Mouse (Mus musculus): ENCODE results near the gene Glipr1l3. TPM values are rescaled to one million over a fixed set of nuclear protein-coding genes. Genes with fewer than 3 reads are reported as not detected.
A peak's percentile ranks its signal among the peaks of the same experiment; 100 is the strongest.
"Not testable (repeated sequence)": the region's sequence is repeated elsewhere in the genome, so short reads cannot be mapped to it uniquely, and the experiment has no call there.

The Glipr1l3 gene
- total RNA-seq (2021): not detected

DNA sequence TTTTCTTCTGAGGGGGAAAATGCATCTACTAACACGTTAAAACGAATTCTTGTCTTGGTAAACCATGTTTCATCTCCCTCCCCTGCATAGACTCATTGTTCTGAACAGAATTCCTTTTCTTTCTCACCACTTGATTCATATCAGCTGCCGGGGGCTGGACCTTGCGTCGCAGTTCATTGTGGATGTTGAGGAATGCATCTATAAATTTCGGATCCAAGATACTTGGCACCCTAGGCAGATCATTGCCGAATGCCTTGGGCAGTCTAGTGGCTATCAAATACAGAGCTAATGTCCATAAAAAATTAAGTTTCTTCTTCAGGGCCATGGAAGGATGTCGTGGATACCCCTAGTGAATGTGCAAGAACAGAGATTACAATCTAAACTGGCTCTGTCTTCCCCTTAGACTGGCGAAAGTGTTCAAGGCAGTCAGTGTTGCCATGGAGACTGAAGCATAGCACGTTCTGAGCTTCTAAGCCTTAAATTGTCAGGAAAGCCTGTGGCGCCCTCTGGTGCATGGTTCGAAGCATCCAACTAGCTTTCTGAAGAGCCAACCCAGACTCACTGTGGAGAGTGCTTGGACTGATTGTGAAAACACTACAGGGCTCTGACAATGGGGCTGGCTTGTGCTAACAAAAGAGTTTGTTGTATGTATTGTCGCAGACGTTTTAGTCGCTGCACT lies at the start of gene Glipr1l3:
Gene Glipr1l3 (minus strand): TSS at position 446 of the 679 bp plus-strand sequence.
- peak; percentile 63 for DNase-seq

DNA sequence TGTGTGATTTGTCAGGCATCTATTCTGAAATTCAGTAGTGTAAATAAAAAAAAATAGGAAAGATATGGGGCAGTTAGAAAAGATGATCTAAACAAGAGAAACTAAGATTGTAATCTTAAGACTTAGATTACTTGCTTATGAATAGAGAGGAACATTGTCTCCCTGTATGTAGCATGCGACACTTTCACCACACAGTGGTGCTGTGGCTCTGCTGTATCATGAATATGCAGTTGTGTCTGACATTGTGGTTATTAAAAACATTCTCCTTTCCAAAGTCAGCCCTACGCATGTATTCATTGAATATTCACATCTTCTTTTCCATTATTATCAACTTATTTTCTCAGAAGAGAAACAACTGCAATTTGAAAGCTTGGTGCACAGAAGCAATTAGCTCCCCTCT lies 43.3 kb upstream of the Glipr1l3 start:
- DNase-seq: peak; percentile 8

- not testable (repeated sequence) for DNase-seq
Measured at GRCm38 (mm10) chr10:112193919-112194318, 33.8 kb upstream of the Glipr1l3 start.

GRCm38 (mm10) chr10:112177027-112177426 lies 16.9 kb upstream of the Glipr1l3 start:
- not testable (repeated sequence) for DNase-seq

DNA sequence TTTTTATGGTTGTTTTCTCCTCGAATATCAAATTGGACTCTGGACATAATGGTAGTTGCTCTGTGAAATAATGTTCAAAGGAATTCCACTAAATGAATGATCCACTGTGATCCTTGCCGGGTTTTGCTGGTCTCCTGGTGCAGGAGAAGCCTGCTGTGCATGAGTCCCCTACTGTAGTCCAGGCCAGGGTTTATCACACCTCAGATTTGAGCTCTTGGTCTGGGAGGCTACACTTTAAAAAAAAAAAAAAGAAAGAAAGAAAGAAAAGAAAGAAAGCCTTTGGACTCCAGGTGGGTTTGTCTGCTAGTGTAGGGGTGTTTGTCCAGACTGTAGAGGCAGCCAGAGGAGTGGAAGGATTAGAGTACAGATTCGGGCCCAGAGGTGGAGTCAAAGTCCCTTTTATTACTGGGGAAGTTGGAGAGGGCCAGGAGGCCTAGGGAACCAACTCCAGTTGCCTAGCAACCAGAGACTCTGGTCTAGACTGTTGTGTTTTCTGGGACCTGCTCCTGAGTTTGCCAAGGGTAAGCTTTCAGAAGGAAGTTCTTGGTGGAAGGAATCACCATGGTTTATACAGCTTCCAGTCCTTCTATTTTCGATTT lies 3.1 kb upstream of the Glipr1l3 start, which contains the start of gene Caps2:
Gene Caps2 (plus strand): TSS at position 454 of the 599 bp plus-strand sequence.
- no peak for DNase-seq

DNA sequence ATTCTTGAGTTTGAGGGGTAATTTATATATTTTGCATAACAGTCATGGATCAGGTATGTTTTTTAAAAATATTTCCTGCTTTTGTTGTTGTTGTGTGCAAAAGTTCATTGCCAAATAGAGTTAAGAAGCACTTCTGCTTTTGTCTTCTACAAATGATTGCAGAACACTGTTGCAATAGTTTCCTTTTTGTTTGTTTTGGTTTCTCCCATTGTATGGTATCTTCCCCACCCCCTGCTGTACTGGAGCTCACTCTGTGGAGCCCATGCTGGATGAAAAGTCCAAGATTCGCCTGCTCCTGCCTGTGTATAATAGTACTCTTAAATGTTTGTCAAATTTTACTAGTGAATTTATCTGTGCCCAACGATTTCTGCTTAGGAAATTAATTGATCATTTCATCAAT lies 20.3 kb downstream of the Glipr1l3 start:
- DNase-seq: no peak

- no peak for DNase-seq
Measured at GRCm38 (mm10) chr10:112138871-112139430, 21.2 kb downstream of the Glipr1l3 start.

DNA sequence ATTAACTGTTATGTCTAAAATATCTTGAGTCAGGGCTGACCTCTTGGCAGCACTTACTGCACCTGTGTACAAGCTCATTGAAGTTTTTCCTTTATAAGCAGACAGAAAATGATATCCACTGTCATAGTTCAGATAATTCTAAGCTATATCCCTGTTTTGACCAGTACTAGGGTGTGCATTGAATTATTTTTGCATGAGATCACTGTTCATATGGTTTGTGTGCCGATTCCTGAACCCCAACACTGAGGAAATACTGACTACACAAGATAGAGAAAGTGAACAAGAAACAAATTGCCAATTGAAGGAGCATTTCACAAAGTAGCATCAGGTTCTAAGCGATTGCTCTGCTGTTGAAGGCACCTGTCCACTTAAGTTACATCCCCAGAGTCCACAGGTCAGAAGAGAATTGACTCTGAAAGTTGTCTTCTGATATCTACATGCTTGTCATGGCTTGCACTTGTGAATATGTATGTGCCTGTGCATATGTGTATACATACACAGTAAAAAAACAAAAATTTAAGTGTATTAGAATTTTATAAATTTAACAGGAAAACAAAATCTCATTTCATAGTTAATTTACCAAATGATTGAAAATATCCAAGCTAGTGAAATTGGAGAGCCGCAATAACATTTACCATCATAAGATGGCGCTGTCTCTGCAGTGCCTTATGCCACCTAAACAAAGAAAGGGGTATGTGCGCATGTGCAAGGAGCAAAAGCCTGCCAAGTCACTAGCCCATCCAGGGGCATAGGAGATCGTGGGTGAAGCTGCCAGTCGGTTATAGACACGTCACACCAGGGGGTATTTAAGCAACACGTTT lies 21.9 kb downstream of the Glipr1l3 start:
- DNase-seq: peak; percentile 27

DNA sequence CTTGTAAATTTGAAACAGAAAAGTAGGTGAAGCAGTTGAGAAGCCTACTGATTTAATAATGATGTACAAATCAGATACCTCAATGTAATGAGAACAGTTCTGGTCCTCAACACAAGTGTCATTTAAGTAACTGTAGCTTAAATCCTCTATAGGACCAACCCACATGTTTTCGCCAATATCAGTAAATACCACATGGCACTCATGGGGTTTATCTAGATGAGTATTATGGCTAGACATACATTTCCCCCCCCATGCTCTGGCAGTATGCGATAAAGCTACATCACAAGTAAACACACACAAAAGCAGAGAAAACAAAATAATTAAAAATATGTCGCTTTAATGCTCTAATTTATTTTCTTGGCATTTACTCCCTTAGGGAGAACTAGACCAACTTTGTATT lies 27.9 kb downstream of the Glipr1l3 start:
- no peak for DNase-seq

GRCm38 (mm10) chr10:112127682-112128230 lies 32.4 kb downstream of the Glipr1l3 start:
- DNase-seq: not testable (repeated sequence)

- not testable (repeated sequence) for DNase-seq
Measured at GRCm38 (mm10) chr10:112125090-112125489, 35.0 kb downstream of the Glipr1l3 start.

DNA sequence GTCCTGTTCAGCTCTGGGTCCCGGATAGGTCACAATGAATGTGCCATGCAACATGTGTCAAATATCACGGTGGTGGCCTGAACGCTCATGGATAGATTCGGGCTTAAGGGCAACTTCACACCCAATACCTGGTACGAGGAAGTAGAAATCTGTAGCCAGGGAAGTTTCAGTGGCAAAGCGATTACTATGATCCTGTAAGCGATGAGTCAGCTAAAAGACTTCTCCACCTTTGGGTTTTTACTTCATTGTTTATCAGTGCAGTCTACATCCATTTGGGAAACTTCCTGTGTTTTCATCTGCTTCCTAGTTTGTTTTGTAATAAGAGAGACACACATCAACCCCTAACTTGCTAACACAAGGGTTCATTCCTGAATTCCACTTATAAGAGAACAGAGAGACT lies 49.7 kb downstream of the Glipr1l3 start:
- DNase-seq: no peak

DNA sequence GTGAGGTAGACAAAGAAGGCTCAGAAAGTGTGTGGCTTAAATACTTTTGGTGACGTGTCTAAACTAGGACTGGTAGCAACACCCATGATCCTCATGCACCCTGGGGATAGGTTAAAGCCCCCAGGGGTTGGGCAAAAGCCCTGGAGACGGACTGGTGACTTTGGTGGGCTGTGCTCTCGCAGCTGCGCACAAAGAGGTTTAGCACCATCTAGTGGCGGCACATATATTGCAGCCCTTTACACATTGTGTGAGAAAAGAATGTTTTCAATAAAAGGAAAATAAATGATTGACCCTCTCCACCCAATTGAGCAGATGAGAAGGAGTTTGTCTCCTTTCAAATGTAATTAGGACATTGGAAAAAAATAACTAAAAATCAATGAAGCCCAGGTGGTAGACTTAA lies 54.3 kb downstream of the Glipr1l3 start:
- DNase-seq: peak; percentile 66

Other genes with a start within 250 kb of the Glipr1l3 start
- gene Krr1, start 187.7 kb downstream of the Glipr1l3 start, total RNA-seq (2021): 10 to 100 TPM; 22.9 to 24.2 TPM
- gene Glipr1, start 157.7 kb downstream of the Glipr1l3 start, total RNA-seq (2021): 1 to 10 TPM in 1 of 2 experiments, under 1 TPM in 1; 0.93 to 2.1 TPM
- gene Glipr1l1, start 100.1 kb downstream of the Glipr1l3 start, total RNA-seq (2021): not detected
- gene Glipr1l2, start 77.0 kb downstream of the Glipr1l3 start, total RNA-seq (2021): not detected
- not detected for gene Caps2, start 3.3 kb upstream of the Glipr1l3 start, total RNA-seq (2021)
- gene Kcnc2, start 110.8 kb upstream of the Glipr1l3 start, total RNA-seq (2021): under 1 TPM; 0.79 to 0.88 TPM